Mouse (Mus musculus) kidney, embryonic 15.5 days (tissue): ENCODE data around the gene Pfkfb4. TPM values are rescaled to one million over a fixed set of nuclear protein-coding genes. Genes with fewer than 3 reads are reported as not detected.
A peak's percentile ranks its signal among the peaks of the same experiment; 100 is the strongest.

Experiments used
- ATAC-seq: fragments of 200-750 bp; cut with Nextera tagmentation; replicated peaks from 2 replicates; pipeline ENCODE4 v1.8.0; 2017; ENCODE audit warnings: moderate TSS enrichment; ENCODE audit not compliant: low FRiP score
- H3K27ac ChIP-seq: fragments of 300-500 bp; sonication (generic); 2 replicates; pipeline ENCODE4 v1.5.1; 2015; ENCODE audit warnings: mild to moderate bottlenecking, inconsistent platforms
- H3K27me3 ChIP-seq: fragments of 300-500 bp; sonication (generic); 2 replicates; pipeline ENCODE4 v1.6.1; 2015; ENCODE audit warnings: inconsistent platforms
- H3K36me3 ChIP-seq: fragments of 300-500 bp; sonication (generic); 2 replicates; pipeline ENCODE4 v1.6.1; 2015; ENCODE audit warnings: inconsistent platforms
- H3K4me1 ChIP-seq: fragments of 300-500 bp; sonication (generic); 2 replicates; pipeline ENCODE4 v1.6.1; 2015; ENCODE audit warnings: inconsistent platforms
- H3K4me2 ChIP-seq: fragments of 300-500 bp; sonication (generic); 2 replicates; pipeline ENCODE4 v1.6.1; 2015; ENCODE audit warnings: moderate library complexity, mild to moderate bottlenecking, inconsistent platforms
- H3K4me3 ChIP-seq: fragments of 300-500 bp; sonication (generic); replicated peaks from 2 replicates; pipeline ENCODE4 v1.5.1; 2015; ENCODE audit warnings: mild to moderate bottlenecking, inconsistent platforms
- H3K9ac ChIP-seq: fragments of 300-500 bp; sonication (generic); 2 replicates; pipeline ENCODE4 v1.6.1; 2015; ENCODE audit warnings: mild to moderate bottlenecking, inconsistent platforms
- H3K9me3 ChIP-seq: fragments of 300-500 bp; sonication (generic); replicated peaks from 2 replicates; pipeline ENCODE4 v1.6.1; 2016; ENCODE audit warnings: inconsistent platforms
- WGBS: fragments of 180-500 bp; shearing (Covaris S2); methylation state at CpG from one replicate; pipeline ENCODE4 v1.1.7; 2015; ENCODE audit warnings: mixed read lengths; 5-methylcytosine and 5-hydroxymethylcytosine counted together
- polyA plus RNA-seq: library from polyadenylated mRNA; unstranded; fragments of >200 nt; fragmentation: Nextera tagmentation; extraction: Ambion mirVana; gene quantifications from 2 replicates; pipeline ENCODE4 v1.2.1, GENCODE M21; 2015

Pfkfb4 gene
- polyA plus RNA-seq: 8.7 and 10.6 TPM in 2 replicates

DNA sequence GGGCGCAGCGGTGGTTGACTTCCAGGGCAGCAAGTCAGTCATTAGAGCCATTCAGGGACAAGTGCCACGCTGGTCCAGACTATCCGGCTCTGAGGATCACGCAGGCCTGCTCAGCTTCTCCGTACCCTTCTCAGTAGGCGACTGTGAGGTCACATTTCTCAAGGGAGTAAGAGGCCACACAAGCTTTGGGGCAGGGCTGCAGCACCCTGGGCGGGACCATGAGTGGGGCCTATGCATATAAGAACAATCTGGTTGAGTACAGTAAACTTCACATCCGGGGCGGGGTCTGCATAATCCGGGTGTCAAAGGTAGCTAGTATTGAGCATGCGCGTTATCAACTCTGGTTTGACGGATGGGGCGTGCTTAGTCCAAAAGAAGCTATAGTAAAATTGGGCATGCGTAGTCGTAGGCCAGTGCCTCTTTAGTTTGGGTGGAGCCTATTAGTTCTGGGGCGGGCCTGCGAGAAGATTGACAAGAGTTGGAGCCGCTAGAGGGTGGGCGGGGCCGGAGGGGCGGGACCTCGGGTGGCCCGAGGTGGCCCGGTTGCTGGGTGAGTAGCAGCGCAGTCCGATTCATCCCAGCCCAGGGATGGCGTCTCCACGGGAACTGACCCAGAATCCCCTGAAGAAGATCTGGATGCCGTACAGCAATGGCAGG lies at the start of gene Pfkfb4:
Pfkfb4 (plus strand) TSS at position 351 of the 657 bp plus-strand sequence.
- peak; percentile 96 for ATAC-seq
- H3K4me1 ChIP-seq: peaks cover 61% of the 10 kb centered on the region
- WGBS: under 1% methylated on average over 31 of the region's 31 CpGs
- no peaks in the 10 kb centered on the region for H3K27me3 ChIP-seq
- H3K4me2 ChIP-seq: peak within 1 kb of the TSS; percentile 88
- no peaks in the 10 kb centered on the region for H3K9me3 ChIP-seq
- peak within 1 kb of the TSS; percentile 58 for H3K4me3 ChIP-seq
- peak within 1 kb of the TSS; percentile 94 for H3K27ac ChIP-seq
- peak within 1 kb of the TSS; percentile 51 for H3K9ac ChIP-seq
- no peaks in the 10 kb centered on the region for H3K36me3 ChIP-seq

- H3K4me3 ChIP-seq: no peak overlapping the region
- no peak overlapping the region for H3K4me2 ChIP-seq
- H3K27ac ChIP-seq: no peak overlapping the region
- H3K4me1 ChIP-seq: peaks cover 19% of the 10 kb centered on the region
- H3K9ac ChIP-seq: no peak overlapping the region
- no peaks in the 10 kb centered on the region for H3K27me3 ChIP-seq
- no peak for ATAC-seq
- WGBS: 81% methylated on average over 9 of the region's 9 CpGs
- H3K9me3 ChIP-seq: no peaks in the 10 kb centered on the region
- H3K36me3 ChIP-seq: peaks cover 95% of the 10 kb centered on the region
Observed at GRCm38 (mm10) chr9:108945111-108945510, 46.5 kb upstream of the Pfkfb4 start.

GRCm38 (mm10) chr9:108945608-108946007 lies 46.0 kb upstream of the Pfkfb4 start:
- H3K4me1 ChIP-seq: peaks cover 21% of the 10 kb centered on the region
- no peaks in the 10 kb centered on the region for H3K27me3 ChIP-seq
- WGBS: 85% methylated on average over 5 of the region's 5 CpGs

GRCm38 (mm10) chr9:108949231-108949966 lies 42.2 kb upstream of the Pfkfb4 start:
- H3K27me3 ChIP-seq: peaks cover 15% of the 10 kb centered on the region
- H3K9me3 ChIP-seq: no peaks in the 10 kb centered on the region
- 56% methylated on average over 13 of the region's 13 CpGs for WGBS
- peaks cover 69% of the 10 kb centered on the region for H3K36me3 ChIP-seq
- no peak overlapping the region for H3K4me3 ChIP-seq
- no peak overlapping the region for H3K9ac ChIP-seq
- ATAC-seq: peak; percentile 58
- peak overlapping the region; percentile 86 for H3K27ac ChIP-seq
- H3K4me2 ChIP-seq: no peak overlapping the region
- peaks cover 36% of the 10 kb centered on the region for H3K4me1 ChIP-seq

More at GRCm38 (mm10) chr9:108945608-108946007, 46.0 kb upstream of the Pfkfb4 start:
- H3K4me2 ChIP-seq: no peak overlapping the region
- no peak overlapping the region for H3K27ac ChIP-seq
- H3K9ac ChIP-seq: no peak overlapping the region
- H3K36me3 ChIP-seq: peaks cover 95% of the 10 kb centered on the region
- no peaks in the 10 kb centered on the region for H3K9me3 ChIP-seq
- H3K4me3 ChIP-seq: no peak overlapping the region
- no peak for ATAC-seq

GRCm38 (mm10) chr9:108949967-108950728 lies 41.4 kb upstream of the Pfkfb4 start:
- H3K4me3 ChIP-seq: no peak overlapping the region
- H3K4me1 ChIP-seq: peaks cover 37% of the 10 kb centered on the region
- peak overlapping the region; percentile 86 for H3K27ac ChIP-seq
- H3K4me2 ChIP-seq: no peak overlapping the region
- 87% methylated on average over 9 of the region's 9 CpGs for WGBS
- no peak overlapping the region for H3K9ac ChIP-seq
- peaks cover 62% of the 10 kb centered on the region for H3K36me3 ChIP-seq
- H3K9me3 ChIP-seq: no peaks in the 10 kb centered on the region
- peaks cover 16% of the 10 kb centered on the region for H3K27me3 ChIP-seq
- no peak for ATAC-seq

DNA sequence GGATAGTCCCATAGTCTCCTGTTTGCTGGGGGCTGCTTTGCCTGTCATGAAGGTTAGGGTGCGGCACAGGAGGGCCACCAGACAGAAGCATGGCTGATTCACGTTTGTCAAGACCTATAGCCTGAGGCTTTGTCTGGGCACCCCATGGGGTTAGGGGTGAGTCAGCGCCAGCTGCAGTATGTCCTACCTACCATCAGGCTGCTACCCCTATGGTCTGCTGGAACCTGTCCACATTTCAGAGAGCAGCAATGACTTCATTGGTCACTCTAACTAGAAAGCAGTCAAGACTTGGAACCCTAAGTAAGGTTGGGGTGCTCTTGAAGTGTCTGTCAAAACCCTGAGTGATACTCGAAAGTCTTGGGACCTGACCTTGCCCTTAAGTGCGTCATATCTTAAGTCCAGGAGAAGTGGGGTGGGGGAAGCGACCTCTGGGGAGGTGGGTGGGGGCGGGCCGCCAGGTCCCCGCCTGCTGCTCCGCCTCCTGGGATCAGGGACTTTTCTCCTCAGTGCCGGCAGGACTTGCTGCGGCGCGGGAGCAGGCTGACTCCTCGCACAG lies 38.4 kb upstream of the Pfkfb4 start, which contains the start of gene Col7a1:
Col7a1 (plus strand) TSS at position 506 of the 556 bp plus-strand sequence.
- Histone ChIP-seq H3K27ac (no peak within 1 kb of the TSS), H3K9ac (no peak within 1 kb of the TSS), H3K36me3 (peaks cover 31% of the 10 kb centered on the region), H3K4me1 (peaks cover 35% of the 10 kb centered on the region), H3K9me3 (no peaks in the 10 kb centered on the region), H3K4me3 (peak within 1 kb of the TSS; percentile 32), H3K4me2 (peak within 1 kb of the TSS; percentile 55), H3K27me3 (peaks cover 16% of the 10 kb centered on the region)
- ATAC-seq: no peak
- WGBS: 12% methylated on average over 15 of the region's 15 CpGs

DNA sequence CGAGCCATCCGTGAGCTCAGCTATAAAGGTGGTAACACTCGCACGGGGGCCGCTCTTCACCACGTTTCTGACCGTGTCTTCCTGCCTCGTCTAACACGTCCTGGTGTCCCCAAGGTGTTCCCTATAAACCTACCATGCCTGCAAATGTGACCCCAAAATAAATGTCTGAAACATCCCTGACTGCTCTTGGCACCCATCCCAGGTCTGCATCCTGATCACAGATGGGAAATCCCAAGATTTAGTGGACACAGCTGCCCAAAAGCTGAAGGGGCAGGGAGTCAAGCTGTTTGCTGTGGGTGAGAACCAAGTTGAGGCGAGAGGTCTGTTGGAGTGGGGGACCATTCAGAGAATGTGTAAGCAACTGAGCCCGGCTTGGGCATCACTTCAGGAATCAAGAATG lies 36.3 kb upstream of the Pfkfb4 start:
- H3K9me3 ChIP-seq: no peaks in the 10 kb centered on the region
- no peak overlapping the region for H3K27ac ChIP-seq
- ATAC-seq: no peak
- H3K4me1 ChIP-seq: peaks cover 18% of the 10 kb centered on the region
- H3K27me3 ChIP-seq: peaks cover 16% of the 10 kb centered on the region
- no peak overlapping the region for H3K9ac ChIP-seq
- peaks cover 11% of the 10 kb centered on the region for H3K36me3 ChIP-seq
- WGBS: 82% methylated on average over 11 of the region's 11 CpGs
- no peak overlapping the region for H3K4me2 ChIP-seq
- H3K4me3 ChIP-seq: no peak overlapping the region

GRCm38 (mm10) chr9:108955846-108956245 lies 35.7 kb upstream of the Pfkfb4 start:
- H3K4me2 ChIP-seq: no peak overlapping the region
- peaks cover 16% of the 10 kb centered on the region for H3K27me3 ChIP-seq
- H3K9ac ChIP-seq: no peak overlapping the region
- H3K36me3 ChIP-seq: peaks cover 5% of the 10 kb centered on the region; the same call in 1 of the 2 replicates
- no peak for ATAC-seq
- 81% methylated on average over 11 of the region's 11 CpGs for WGBS
- peaks cover 18% of the 10 kb centered on the region for H3K4me1 ChIP-seq
- H3K27ac ChIP-seq: no peak overlapping the region
- H3K9me3 ChIP-seq: no peaks in the 10 kb centered on the region
- no peak overlapping the region for H3K4me3 ChIP-seq

- H3K27me3 ChIP-seq: no peaks in the 10 kb centered on the region
- WGBS: 76% methylated on average over 3 of the region's 3 CpGs
- no peaks in the 10 kb centered on the region for H3K9me3 ChIP-seq
- H3K9ac ChIP-seq: no peak overlapping the region
- no peaks in the 10 kb centered on the region for H3K4me1 ChIP-seq
- no peak overlapping the region for H3K4me3 ChIP-seq
- no peak overlapping the region for H3K27ac ChIP-seq
- H3K4me2 ChIP-seq: no peak overlapping the region
- H3K36me3 ChIP-seq: no peaks in the 10 kb centered on the region
- ATAC-seq: no peak
Observed at GRCm38 (mm10) chr9:108963577-108963976, 28.0 kb upstream of the Pfkfb4 start.

- Histone ChIP-seq H3K4me1 (no peaks in the 10 kb centered on the region), H3K36me3 (no peaks in the 10 kb centered on the region), H3K9me3 (no peaks in the 10 kb centered on the region), H3K9ac (no peak overlapping the region), H3K27ac (no peak overlapping the region), H3K4me3 (no peak overlapping the region), H3K27me3 (no peaks in the 10 kb centered on the region), H3K4me2 (no peak overlapping the region)
- no peak for ATAC-seq
- 78% methylated on average over 6 of the region's 6 CpGs for WGBS
Observed at GRCm38 (mm10) chr9:108964338-108964737, 27.2 kb upstream of the Pfkfb4 start.

DNA sequence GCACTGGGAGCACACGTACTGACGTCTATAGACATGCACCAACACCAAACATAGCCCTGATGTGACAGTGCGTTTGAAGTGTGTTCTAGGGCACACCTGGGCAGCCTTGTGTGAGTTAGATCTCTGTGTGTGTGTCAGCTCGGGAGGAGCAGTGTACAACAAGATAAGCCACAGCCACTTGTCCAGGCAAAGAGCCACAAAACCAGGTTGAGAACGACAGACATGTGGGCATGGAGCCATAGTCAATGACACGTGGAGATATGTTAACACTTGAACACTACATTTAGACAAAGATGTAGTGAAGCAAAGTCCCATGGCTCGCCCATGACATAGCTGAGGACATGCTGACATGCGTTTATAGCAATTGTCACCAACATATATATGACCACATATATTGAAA lies 21.0 kb upstream of the Pfkfb4 start:
- Histone ChIP-seq H3K27ac (no peak overlapping the region), H3K9ac (no peak overlapping the region)
- WGBS: 86% methylated on average over 8 of the region's 8 CpGs

More for the DNA sequence above, 21.0 kb upstream of the Pfkfb4 start:
- Histone ChIP-seq H3K4me2 (no peak overlapping the region), H3K27me3 (no peaks in the 10 kb centered on the region), H3K4me1 (no peaks in the 10 kb centered on the region), H3K36me3 (no peaks in the 10 kb centered on the region), H3K4me3 (no peak overlapping the region), H3K9me3 (no peaks in the 10 kb centered on the region)
- no peak for ATAC-seq
